Mouse (Mus musculus) erythroblast, embryonic 14.5 days (primary cell): Measurements from ENCODE around the gene Zan. TPM values are rescaled to one million over a fixed set of nuclear protein-coding genes. Genes with fewer than 3 reads are reported as not detected.

Experiments
- H3K27me3 ChIP-seq: 2 replicates; pipeline ENCODE4 v1.6.1; 2012; ENCODE audit warnings: inconsistent platforms; ENCODE audit not compliant: control insufficient read depth
- H3K36me3 ChIP-seq: 2 replicates; pipeline ENCODE4 v1.6.1; 2012; ENCODE audit warnings: mild to moderate bottlenecking, inconsistent platforms; ENCODE audit not compliant: control insufficient read depth
- H3K4me1 ChIP-seq: 2 replicates; pipeline ENCODE4 v1.6.1; 2012; ENCODE audit warnings: inconsistent platforms; ENCODE audit not compliant: control insufficient read depth
- H3K4me3 ChIP-seq: replicated peaks from 2 replicates; pipeline ENCODE3; 2012; ENCODE audit warnings: moderate library complexity, mild to moderate bottlenecking, inconsistent platforms
- H3K9me3 ChIP-seq: 2 replicates; pipeline ENCODE4 v1.6.1; 2012; ENCODE audit warnings: low read length, inconsistent platforms, mixed read lengths; ENCODE audit not compliant: control insufficient read depth
- GATA1 ChIP-seq: IDR thresholded peaks from 2 replicates; pipeline ENCODE4 v1.6.1; 2012; ENCODE audit warnings: low read length, inconsistent platforms, mixed read lengths
- TAL1 ChIP-seq: IDR thresholded peaks from 3 replicates; pipeline ENCODE4 v1.6.1; 2012; ENCODE audit warnings: low read length, inconsistent platforms, mixed read lengths
- polyA plus RNA-seq: library from polyadenylated mRNA; stranded (reverse); fragments of >175 nt; gene quantifications from 2 replicates; pipeline ENCODE4 v1.2.3, GENCODE M21; 2012

Zan gene
- polyA plus RNA-seq, 1 experiment: not detected

- Histone ChIP-seq H3K4me3 (no peak overlapping the region), H3K27me3 (no peaks in the 10 kb centered on the region), H3K36me3 (peaks cover 4% of the 10 kb centered on the region; the same call in 1 of the 2 replicates), H3K9me3 (no peaks in the 10 kb centered on the region), H3K4me1 (no peaks in the 10 kb centered on the region)
- TF ChIP-seq GATA1 (no peak), TAL1 (no peak)
These were observed 100.7 kb downstream of the Zan start for GRCm38 (mm10) chr5:137376198-137376597.

GRCm38 (mm10) chr5:137375627-137376026 is 101.2 kb downstream of the Zan start:
- no peak for TF ChIP-seq GATA1
- no peak for TF ChIP-seq TAL1
- H3K4me3 ChIP-seq: no peak overlapping the region

GRCm38 (mm10) chr5:137374521-137375080 is 102.3 kb downstream of the Zan start:
- Histone ChIP-seq H3K27me3 (no peaks in the 10 kb centered on the region), H3K36me3 (peaks cover 10% of the 10 kb centered on the region; the same call in 1 of the 2 replicates), H3K9me3 (no peaks in the 10 kb centered on the region), H3K4me3 (no peak overlapping the region), H3K4me1 (no peaks in the 10 kb centered on the region)
- TF ChIP-seq GATA1 (no peak), TAL1 (no peak)

More at GRCm38 (mm10) chr5:137375627-137376026, 101.2 kb downstream of the Zan start:
- H3K9me3 ChIP-seq: no peaks in the 10 kb centered on the region
- no peaks in the 10 kb centered on the region for H3K4me1 ChIP-seq
- H3K27me3 ChIP-seq: no peaks in the 10 kb centered on the region
- H3K36me3 ChIP-seq: peaks cover 8% of the 10 kb centered on the region; the same call in 1 of the 2 replicates

- peaks cover 13% of the 10 kb centered on the region; the same call in 1 of the 2 replicates for H3K36me3 ChIP-seq
- no peak for TF ChIP-seq TAL1
- no peak for TF ChIP-seq GATA1
- no peaks in the 10 kb centered on the region for H3K27me3 ChIP-seq
- H3K4me1 ChIP-seq: no peaks in the 10 kb centered on the region
- H3K4me3 ChIP-seq: no peak overlapping the region
- no peaks in the 10 kb centered on the region for H3K9me3 ChIP-seq
These were observed 103.4 kb downstream of the Zan start for GRCm38 (mm10) chr5:137373371-137373950.

GRCm38 (mm10) chr5:137369665-137370064 is 107.2 kb downstream of the Zan start:
- Histone ChIP-seq H3K36me3 (peaks cover 18% of the 10 kb centered on the region; the same call in 1 of the 2 replicates), H3K4me1 (no peaks in the 10 kb centered on the region), H3K9me3 (no peaks in the 10 kb centered on the region), H3K27me3 (no peaks in the 10 kb centered on the region), H3K4me3 (no peak overlapping the region)
- TF ChIP-seq TAL1: no peak
- TF ChIP-seq GATA1: no peak

- no peak overlapping the region for H3K4me3 ChIP-seq
- H3K27me3 ChIP-seq: peaks cover 3% of the 10 kb centered on the region; the same call in 1 of the 2 replicates
- TF ChIP-seq GATA1 (no peak), TAL1 (no peak)
- no peaks in the 10 kb centered on the region for H3K9me3 ChIP-seq
- no peaks in the 10 kb centered on the region for H3K4me1 ChIP-seq
- peaks cover 18% of the 10 kb centered on the region; the same call in 1 of the 2 replicates for H3K36me3 ChIP-seq
These were observed 118.5 kb downstream of the Zan start for GRCm38 (mm10) chr5:137358382-137358781.

- Histone ChIP-seq H3K36me3 (peaks cover 8% of the 10 kb centered on the region; the same call in 1 of the 2 replicates), H3K4me3 (no peak overlapping the region), H3K27me3 (peaks cover 40% of the 10 kb centered on the region), H3K4me1 (no peaks in the 10 kb centered on the region), H3K9me3 (no peaks in the 10 kb centered on the region)
- TF ChIP-seq GATA1 (no peak), TAL1 (no peak)
These were observed 122.8 kb downstream of the Zan start for GRCm38 (mm10) chr5:137354091-137354490.

GRCm38 (mm10) chr5:137352011-137352975 is 124.6 kb downstream of the Zan start:
- H3K36me3 ChIP-seq: peaks cover 5% of the 10 kb centered on the region; the same call in 1 of the 2 replicates
- peaks cover 57% of the 10 kb centered on the region for H3K27me3 ChIP-seq
- no peaks in the 10 kb centered on the region for H3K4me1 ChIP-seq
- H3K4me3 ChIP-seq: peak overlapping the region; percentile 0
- TF ChIP-seq TAL1 (no peak), GATA1 (no peak)
- H3K9me3 ChIP-seq: no peaks in the 10 kb centered on the region
